Mouse (Mus musculus): ENCODE results near the gene Prm1.

- TF ChIP-seq CTCF (IDR thresholded peaks at IDR 0.05; ENCODE audit: borderline replicate concordance, insufficient read depth, low read length) (no peak), POLR2A (IDR thresholded peaks at IDR 0.05; ENCODE audit: low read depth, low read length) (no peak)
Observed at GRCm38 (mm10) chr16:10783152-10783434, 22.5 kb downstream of the Prm1 start.
